Mouse (Mus musculus) bone marrow, adult 2 months (tissue): ENCODE measurements around the gene Ropn1. TPM values are rescaled to one million over a fixed set of nuclear protein-coding genes. Genes with fewer than 3 reads are reported as not detected.

Experiments
- H3K27ac ChIP-seq: fragments of 200-500 bp; 2 replicates; pipeline ENCODE4 v1.5.1; 2012; ENCODE audit warnings: low read depth, mild to moderate bottlenecking, control low read depth, inconsistent platforms, low read length; ENCODE audit not compliant: control insufficient read depth, poor library complexity, insufficient read depth
- H3K4me1 ChIP-seq: fragments of 200-500 bp; 2 replicates; pipeline ENCODE4 v1.6.1; 2011; ENCODE audit warnings: low read length; ENCODE audit not compliant: control insufficient read depth, insufficient read depth
- H3K4me3 ChIP-seq: fragments of 200-500 bp; replicated peaks from 2 replicates; pipeline ENCODE3; 2011; ENCODE audit warnings: mild to moderate bottlenecking, low read depth, low read length, control low read depth; ENCODE audit not compliant: control insufficient read depth
- CTCF ChIP-seq: fragments of 200-500 bp; IDR thresholded peaks from 2 replicates; pipeline ENCODE4 v1.5.1; 2011; ENCODE audit warnings: low read length, control low read depth; ENCODE audit not compliant: control insufficient read depth, insufficient read depth
- POLR2A ChIP-seq: fragments of 200-500 bp; IDR thresholded peaks from 2 replicates; pipeline ENCODE4 v1.6.1; 2011; ENCODE audit warnings: low read depth, mild to moderate bottlenecking, control low read depth, low read length, borderline replicate concordance; ENCODE audit not compliant: control insufficient read depth
- WGBS: fragments of 180-500 bp; shearing (Covaris S2); methylation state at CpG from one replicate; pipeline ENCODE4 v1.1.7; 2018; 5-methylcytosine and 5-hydroxymethylcytosine counted together
- polyA plus RNA-seq: library from polyadenylated mRNA; stranded (reverse); fragments of >200 nt; gene quantifications from 2 replicates; pipeline ENCODE4 v1.2.4, GENCODE M21; 2011; ENCODE audit warnings: low replicate concordance; ENCODE audit not compliant: missing spikeins, insufficient read depth, insufficient read length

Ropn1 gene
- not detected in 2 replicates for polyA plus RNA-seq

GRCm38 (mm10) chr16:34649621-34650020 is at the start of gene Ropn1:
TSS of gene Ropn1 (plus strand) at chr16:34649921.
- no peak within 1 kb of the TSS for H3K27ac ChIP-seq
- 51% methylated on average over 7 of the region's 7 CpGs for WGBS
- no peak for TF ChIP-seq POLR2A
- no peak for TF ChIP-seq CTCF

GRCm38 (mm10) chr16:34601954-34602353 is 47.8 kb upstream of the Ropn1 start:
- 73% methylated on average over 4 of the region's 4 CpGs for WGBS
- Histone ChIP-seq H3K4me1 (no peaks in the 10 kb centered on the region), H3K4me3 (no peak overlapping the region), H3K27ac (no peak overlapping the region)
- TF ChIP-seq POLR2A (no peak), CTCF (no peak)

More at GRCm38 (mm10) chr16:34649621-34650020, at the start of gene Ropn1:
- Histone ChIP-seq H3K4me3 (no peak within 1 kb of the TSS), H3K4me1 (no peaks in the 10 kb centered on the region)

GRCm38 (mm10) chr16:34603076-34603475 is 46.6 kb upstream of the Ropn1 start:
- TF ChIP-seq POLR2A (no peak), CTCF (no peak)
- 77% methylated on average over 4 of the region's 4 CpGs for WGBS
- no peaks in the 10 kb centered on the region for H3K4me1 ChIP-seq
- no peak overlapping the region for H3K4me3 ChIP-seq
- no peak overlapping the region for H3K27ac ChIP-seq

- Histone ChIP-seq H3K4me1 (no peaks in the 10 kb centered on the region), H3K4me3 (no peak overlapping the region), H3K27ac (no peak overlapping the region)
- TF ChIP-seq CTCF (no peak), POLR2A (no peak)
- 64% methylated on average over 6 of the region's 6 CpGs for WGBS
These were observed 45.9 kb upstream of the Ropn1 start for GRCm38 (mm10) chr16:34603854-34604253.

DNA sequence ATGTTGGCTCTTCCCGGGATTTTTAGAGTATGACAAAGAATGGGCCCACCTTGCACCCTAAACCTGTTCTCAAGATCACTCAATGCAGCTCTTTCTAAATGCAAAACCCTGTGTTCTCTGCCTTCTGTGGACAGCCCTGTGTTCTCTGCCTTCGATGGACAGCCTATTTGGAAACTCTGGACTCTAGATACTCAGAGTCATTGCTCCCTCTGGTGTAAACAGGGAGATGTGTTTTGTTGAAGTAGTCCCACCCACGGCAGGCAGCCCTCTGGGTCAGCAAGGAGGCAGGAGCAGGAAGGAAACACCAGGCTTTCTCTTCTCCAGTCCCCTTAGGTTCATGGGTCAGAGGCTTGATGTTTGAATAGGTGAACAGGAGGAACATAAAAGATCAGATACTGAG is 44.0 kb upstream of the Ropn1 start:
- H3K4me1 ChIP-seq: no peaks in the 10 kb centered on the region
- WGBS: 20% methylated on average over 3 of the region's 3 CpGs
- no peak for TF ChIP-seq CTCF
- no peak for TF ChIP-seq POLR2A

GRCm38 (mm10) chr16:34610137-34610536 is 39.6 kb upstream of the Ropn1 start:
- WGBS: 7% methylated on average over 1 of the region's 1 CpGs
- TF ChIP-seq CTCF (no peak), POLR2A (no peak)
- Histone ChIP-seq H3K27ac (no peak overlapping the region), H3K4me1 (no peaks in the 10 kb centered on the region), H3K4me3 (no peak overlapping the region)

More for the DNA sequence above, 44.0 kb upstream of the Ropn1 start:
- Histone ChIP-seq H3K27ac (no peak overlapping the region), H3K4me3 (no peak overlapping the region)

DNA sequence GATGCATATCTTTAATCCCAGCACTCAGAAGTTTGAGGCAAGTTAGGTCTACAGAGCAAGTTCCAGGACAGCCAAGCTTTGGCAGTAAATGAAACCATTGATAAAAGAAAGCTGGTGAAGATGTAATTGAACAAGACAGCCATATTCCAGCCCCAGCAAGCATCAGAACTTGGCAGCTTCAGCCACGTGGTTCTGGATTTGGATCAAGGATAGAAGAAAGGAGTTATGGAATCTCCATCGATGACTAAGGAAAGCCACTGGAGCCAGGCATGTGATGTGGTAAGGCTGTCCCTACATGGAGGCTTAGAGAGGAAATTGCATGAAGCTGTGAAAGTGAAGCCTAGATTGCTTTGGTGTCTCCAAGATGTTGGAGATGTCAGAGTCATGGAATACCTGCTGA is 35.7 kb upstream of the Ropn1 start:
- no peak overlapping the region for H3K27ac ChIP-seq
- 63% methylated on average over 2 of the region's 2 CpGs for WGBS
- TF ChIP-seq POLR2A (no peak), CTCF (no peak)
- H3K4me3 ChIP-seq: no peak overlapping the region
- H3K4me1 ChIP-seq: no peaks in the 10 kb centered on the region

DNA sequence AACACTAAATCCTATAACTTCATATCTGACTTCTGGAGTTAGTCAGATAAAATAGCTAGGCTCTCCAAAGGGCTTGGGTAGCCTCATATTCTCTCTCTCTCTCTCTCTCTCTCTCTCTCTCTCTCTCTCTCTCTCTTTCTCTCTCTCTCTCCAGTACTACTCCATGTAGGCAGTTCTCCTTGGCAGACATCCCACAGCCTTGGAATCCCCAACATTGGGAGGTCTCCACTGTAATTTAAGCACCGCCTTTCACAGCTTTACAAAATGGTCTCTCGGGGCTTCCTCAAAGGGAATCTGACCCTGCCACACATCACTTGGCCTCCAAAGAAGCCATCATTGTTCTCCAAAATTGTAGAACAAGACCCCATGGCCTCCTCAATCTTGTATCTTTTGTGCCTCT is 22.1 kb upstream of the Ropn1 start:
- H3K4me3 ChIP-seq: no peak overlapping the region
- no peak for TF ChIP-seq POLR2A
- no peak for TF ChIP-seq CTCF
- no peak overlapping the region for H3K27ac ChIP-seq
- 81% methylated on average over 2 of the region's 2 CpGs for WGBS
- H3K4me1 ChIP-seq: no peaks in the 10 kb centered on the region

DNA sequence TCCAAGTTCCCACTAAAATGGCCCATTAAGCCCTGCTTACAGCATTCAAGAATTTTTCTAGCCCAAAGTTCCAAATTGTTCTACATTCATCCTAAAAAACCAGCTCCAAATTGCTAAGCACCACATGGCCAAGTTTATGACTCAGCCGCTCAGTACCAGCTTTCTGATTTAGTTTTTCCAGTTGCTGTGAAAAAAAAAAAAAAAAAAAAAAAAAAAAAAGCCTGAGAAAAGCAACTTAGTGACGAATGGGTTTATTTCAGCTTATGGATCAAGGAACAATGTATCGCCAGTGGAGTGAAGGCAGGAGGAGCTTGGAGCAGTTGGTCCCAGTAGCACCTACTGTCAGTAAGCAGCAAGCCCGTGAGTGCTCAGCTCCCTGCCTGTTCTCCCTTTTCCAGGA is 21.3 kb upstream of the Ropn1 start:
- TF ChIP-seq CTCF: no peak
- no peak for TF ChIP-seq POLR2A

More for the DNA sequence above, 21.3 kb upstream of the Ropn1 start:
- Histone ChIP-seq H3K4me3 (no peak overlapping the region), H3K4me1 (no peaks in the 10 kb centered on the region), H3K27ac (no peak overlapping the region)
- WGBS: 80% methylated on average over 4 of the region's 4 CpGs
